Mouse (Mus musculus) stomach, embryonic 15.5 days (tissue): Measurements from ENCODE around the gene Gm20696. TPM values are rescaled to one million over a fixed set of nuclear protein-coding genes. Genes with fewer than 3 reads are reported as not detected.

Source experiments
- ATAC-seq: fragments of 200-750 bp; cut with Nextera tagmentation; 2 replicates; pipeline ENCODE4 v1.8.0; 2017; ENCODE audit warnings: low read depth, moderate number of reproducible peaks, moderate TSS enrichment; ENCODE audit not compliant: insufficient read depth, low FRiP score
- H3K27ac ChIP-seq: fragments of 300-500 bp; sonication (generic); 2 replicates; pipeline ENCODE4 v1.5.1; 2015; ENCODE audit warnings: mild to moderate bottlenecking, inconsistent platforms
- H3K27me3 ChIP-seq: fragments of 300-500 bp; sonication (generic); replicated peaks from 2 replicates; pipeline ENCODE4 v1.6.1; 2015; ENCODE audit warnings: inconsistent platforms
- H3K36me3 ChIP-seq: fragments of 300-500 bp; sonication (generic); 2 replicates; pipeline ENCODE4 v1.6.1; 2015; ENCODE audit warnings: inconsistent platforms
- H3K4me1 ChIP-seq: fragments of 300-500 bp; sonication (generic); 2 replicates; pipeline ENCODE4 v1.6.1; 2015; ENCODE audit warnings: inconsistent platforms
- H3K4me2 ChIP-seq: fragments of 300-500 bp; sonication (generic); 2 replicates; pipeline ENCODE4 v1.6.1; 2015; ENCODE audit warnings: mild to moderate bottlenecking, inconsistent platforms
- H3K4me3 ChIP-seq: fragments of 300-500 bp; sonication (generic); replicated peaks from 2 replicates; pipeline ENCODE4 v1.5.1; 2015; ENCODE audit warnings: inconsistent platforms
- H3K9ac ChIP-seq: fragments of 300-500 bp; sonication (generic); 2 replicates; pipeline ENCODE4 v1.6.1; 2015; ENCODE audit warnings: inconsistent platforms
- H3K9me3 ChIP-seq: fragments of 300-500 bp; sonication (generic); 2 replicates; pipeline ENCODE4 v1.6.1; 2016; ENCODE audit warnings: inconsistent platforms
- WGBS: fragments of 180-500 bp; shearing (Covaris S2); methylation state at CpG from one replicate; pipeline ENCODE4 v1.1.7; 2015; 5-methylcytosine and 5-hydroxymethylcytosine counted together
- polyA plus RNA-seq: library from polyadenylated mRNA; unstranded; fragments of >200 nt; fragmentation: Nextera tagmentation; extraction: Ambion mirVana; gene quantifications from 2 replicates; pipeline ENCODE4 v1.2.1, GENCODE M21; 2015

Gene Gm20696
- polyA plus RNA-seq, 1 experiment from 2014 or later: 4.6 TPM

DNA sequence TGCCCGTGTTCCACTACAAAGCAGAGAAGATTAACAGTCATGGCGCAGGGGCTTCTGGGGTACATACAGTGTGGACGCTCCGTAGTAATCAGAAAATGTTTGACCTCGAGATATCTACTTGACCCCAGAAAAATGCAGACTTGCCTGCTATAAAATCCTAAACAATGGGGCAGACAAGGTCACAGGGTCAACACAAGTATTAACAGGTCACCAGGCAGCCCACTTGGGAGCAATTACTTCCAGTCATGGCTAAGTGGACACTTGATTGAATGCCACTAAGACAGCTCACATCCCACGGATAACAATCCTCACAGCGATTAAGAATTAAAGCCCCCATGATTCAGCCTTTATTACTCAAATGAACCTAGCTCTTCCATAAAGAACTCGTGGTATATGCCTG is 199.5 kb downstream of the Gm20696 start:
- no peaks in the 10 kb centered on the region for H3K9me3 ChIP-seq
- no peaks in the 10 kb centered on the region for H3K36me3 ChIP-seq
- H3K9ac ChIP-seq: no peak overlapping the region
- no peak overlapping the region for H3K4me2 ChIP-seq
- WGBS: 39% methylated on average over 8 of the region's 8 CpGs
- H3K27ac ChIP-seq: no peak overlapping the region
- H3K27me3 ChIP-seq: no peaks in the 10 kb centered on the region
- ATAC-seq: no peak
- no peak overlapping the region for H3K4me3 ChIP-seq
- peaks cover 13% of the 10 kb centered on the region for H3K4me1 ChIP-seq

DNA sequence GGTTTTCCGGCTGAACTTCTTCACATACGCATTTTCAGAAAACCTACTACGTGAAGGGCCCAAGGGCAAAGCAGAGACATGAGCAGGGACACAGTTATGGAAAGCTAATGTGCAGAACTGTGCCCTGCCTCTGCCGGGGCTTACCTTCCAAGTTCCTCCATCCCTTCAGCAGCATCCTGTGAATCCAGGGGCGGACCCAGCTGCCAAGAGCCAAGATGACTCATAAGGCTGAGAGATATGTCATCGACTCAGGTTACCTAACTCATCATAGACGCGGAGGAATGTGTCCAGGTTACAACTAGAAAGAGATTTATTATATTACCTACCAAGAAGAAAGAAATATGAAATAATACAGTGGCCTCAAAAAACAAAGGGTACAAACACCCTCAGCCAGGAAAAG is 200.2 kb downstream of the Gm20696 start:
- Histone ChIP-seq H3K9me3 (no peaks in the 10 kb centered on the region), H3K27me3 (no peaks in the 10 kb centered on the region), H3K9ac (no peak overlapping the region), H3K27ac (no peak overlapping the region), H3K4me2 (no peak overlapping the region), H3K36me3 (no peaks in the 10 kb centered on the region), H3K4me1 (peaks cover 13% of the 10 kb centered on the region; the same call in 1 of the 2 replicates), H3K4me3 (no peak overlapping the region)
- no peak for ATAC-seq
- WGBS: 59% methylated on average over 8 of the region's 8 CpGs

DNA sequence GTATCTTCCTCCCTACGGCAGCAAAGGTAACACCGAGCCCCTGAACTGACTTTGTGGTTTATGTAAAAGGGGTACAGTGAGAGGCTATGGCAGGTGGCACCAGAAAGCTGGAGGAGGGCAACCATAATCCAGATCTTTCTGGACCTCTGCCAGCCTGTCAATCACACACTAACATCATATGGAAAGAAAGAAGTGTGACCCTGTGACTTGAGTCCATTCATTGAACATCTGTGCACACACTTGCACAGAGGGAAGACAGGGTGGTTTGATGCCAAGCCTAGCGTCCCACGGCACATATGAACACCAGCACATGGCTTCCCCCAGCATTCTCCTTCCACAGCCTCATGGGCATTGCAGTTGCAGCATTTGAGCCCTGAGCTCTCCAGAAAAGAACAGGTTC is 202.1 kb downstream of the Gm20696 start:
- peaks cover under 1% of the 10 kb centered on the region; the same call in 1 of the 2 replicates for H3K4me1 ChIP-seq
- WGBS: 91% methylated on average over 4 of the region's 4 CpGs
- no peak overlapping the region for H3K9ac ChIP-seq
- H3K27me3 ChIP-seq: no peaks in the 10 kb centered on the region
- no peak overlapping the region for H3K27ac ChIP-seq
- ATAC-seq: no peak
- H3K4me2 ChIP-seq: no peak overlapping the region
- no peaks in the 10 kb centered on the region for H3K36me3 ChIP-seq
- H3K4me3 ChIP-seq: no peak overlapping the region
- H3K9me3 ChIP-seq: no peaks in the 10 kb centered on the region

DNA sequence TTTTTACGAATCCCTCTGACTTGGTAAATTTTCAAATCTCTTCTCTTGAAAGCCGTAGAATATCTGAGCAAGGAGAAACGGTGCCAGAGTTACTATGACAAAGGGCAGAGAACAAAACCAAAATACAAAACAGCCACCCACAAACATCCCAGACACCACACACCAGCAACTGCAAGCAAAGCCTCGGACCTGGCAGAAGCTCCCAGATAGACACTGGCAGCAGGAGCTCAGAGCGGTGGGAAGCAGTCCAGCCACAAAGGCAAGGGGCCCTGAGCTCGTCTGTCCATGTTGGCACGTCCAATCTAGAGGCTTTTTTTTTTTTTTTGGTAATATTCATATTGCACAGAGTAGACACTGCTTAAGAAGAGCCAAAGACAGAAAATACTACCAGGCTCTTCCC is 202.7 kb downstream of the Gm20696 start:
- H3K9ac ChIP-seq: no peak overlapping the region
- no peak overlapping the region for H3K27ac ChIP-seq
- ATAC-seq: no peak
- no peaks in the 10 kb centered on the region for H3K36me3 ChIP-seq
- WGBS: 87% methylated on average over 7 of the region's 7 CpGs
- H3K4me1 ChIP-seq: no peaks in the 10 kb centered on the region; the same call in 1 of the 2 replicates
- no peak overlapping the region for H3K4me2 ChIP-seq
- H3K9me3 ChIP-seq: no peaks in the 10 kb centered on the region
- no peaks in the 10 kb centered on the region for H3K27me3 ChIP-seq
- H3K4me3 ChIP-seq: no peak overlapping the region

DNA sequence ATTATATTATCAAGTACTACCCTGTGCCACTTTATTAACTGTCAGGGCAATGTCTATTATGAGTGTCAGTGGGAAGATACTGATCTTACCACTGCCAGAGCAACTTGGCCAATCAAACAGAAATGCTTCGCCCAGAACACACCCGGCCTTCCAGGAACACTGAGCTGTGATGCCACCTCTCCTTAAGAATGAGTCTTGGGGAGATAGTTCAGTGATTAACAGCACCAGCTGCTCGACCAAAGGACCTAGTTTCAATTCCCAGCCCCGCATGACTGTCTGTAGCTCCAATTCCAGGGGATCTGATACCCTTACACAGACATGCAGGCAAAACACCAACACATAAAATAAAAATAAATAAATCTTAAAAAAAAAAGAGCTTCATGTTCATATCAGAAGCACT is 207.8 kb downstream of the Gm20696 start:
- 86% methylated on average over 4 of the region's 4 CpGs for WGBS
- Histone ChIP-seq H3K9me3 (no peaks in the 10 kb centered on the region), H3K36me3 (no peaks in the 10 kb centered on the region), H3K4me1 (no peaks in the 10 kb centered on the region), H3K27me3 (no peaks in the 10 kb centered on the region), H3K4me3 (no peak overlapping the region), H3K27ac (no peak overlapping the region), H3K9ac (no peak overlapping the region), H3K4me2 (no peak overlapping the region)
- no peak for ATAC-seq

DNA sequence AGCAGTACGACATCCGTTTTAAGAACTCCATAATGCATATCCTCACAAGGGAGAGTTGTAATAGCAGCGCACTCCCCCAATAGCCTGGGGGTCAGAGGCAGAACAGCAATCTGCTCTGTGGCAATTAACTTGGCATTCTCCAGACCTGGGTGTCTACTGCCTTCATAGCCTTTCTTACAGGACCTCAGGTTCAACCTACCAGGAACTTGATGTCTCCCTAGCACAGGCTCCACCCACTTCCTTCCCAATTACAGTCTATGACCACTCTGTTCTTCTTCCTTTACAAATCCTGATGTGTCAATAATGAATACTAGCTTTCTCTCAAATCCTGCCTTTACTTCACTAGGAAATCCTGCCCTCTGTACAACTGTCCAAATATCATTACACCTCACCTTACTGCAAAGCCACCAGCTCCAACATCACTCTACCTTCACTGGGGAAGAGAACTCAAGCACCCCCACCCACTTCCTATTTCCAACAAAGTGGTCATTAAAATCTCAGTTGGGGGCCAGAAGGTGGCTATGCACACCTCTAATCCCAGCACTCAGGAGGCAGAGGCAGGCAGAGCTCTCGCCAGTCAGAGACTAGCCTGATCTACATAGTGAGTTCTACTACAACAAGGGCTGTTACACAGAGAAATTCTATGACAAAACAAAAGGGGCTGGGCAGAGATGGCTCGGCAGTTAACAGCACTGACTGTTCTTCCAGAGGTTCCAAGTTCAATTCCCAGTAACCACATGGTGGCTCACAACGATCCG is 212.7 kb downstream of the Gm20696 start:
- WGBS: 89% methylated on average over 7 of the region's 7 CpGs
- H3K27ac ChIP-seq: no peak overlapping the region
- H3K9ac ChIP-seq: no peak overlapping the region
- H3K9me3 ChIP-seq: no peaks in the 10 kb centered on the region
- no peaks in the 10 kb centered on the region for H3K36me3 ChIP-seq
- H3K4me3 ChIP-seq: no peak overlapping the region
- no peak for ATAC-seq
- peaks cover 19% of the 10 kb centered on the region for H3K4me1 ChIP-seq
- no peak overlapping the region for H3K4me2 ChIP-seq
- H3K27me3 ChIP-seq: no peaks in the 10 kb centered on the region

DNA sequence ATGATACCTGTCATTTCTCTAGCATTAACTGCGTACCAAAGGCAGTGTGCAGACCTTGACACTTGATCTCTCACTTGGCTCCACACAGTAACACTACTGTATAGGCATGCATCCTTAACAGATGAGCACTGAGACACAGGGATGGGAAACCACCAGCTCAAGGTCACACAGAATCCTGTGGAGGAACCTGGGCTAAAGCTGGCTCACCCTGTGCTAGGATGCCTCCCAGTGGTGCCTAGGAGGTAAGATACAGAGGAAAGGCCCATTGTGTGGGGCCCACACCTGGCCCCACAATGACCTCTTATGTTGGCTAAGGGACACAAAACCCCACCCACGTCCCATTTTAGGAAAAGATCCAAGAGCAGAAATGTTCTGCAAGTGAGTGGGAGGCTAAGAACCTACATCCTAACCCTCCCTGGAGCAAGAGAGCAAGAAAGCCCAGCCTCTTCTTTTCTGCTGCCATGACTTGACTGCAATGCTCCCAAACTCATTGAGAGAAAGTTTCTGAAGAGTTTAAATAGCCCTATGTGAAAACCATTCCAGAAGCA is 213.9 kb downstream of the Gm20696 start:
- Histone ChIP-seq H3K9ac (no peak overlapping the region), H3K4me2 (no peak overlapping the region), H3K36me3 (no peaks in the 10 kb centered on the region), H3K9me3 (no peaks in the 10 kb centered on the region), H3K4me1 (peaks cover 19% of the 10 kb centered on the region), H3K27ac (no peak overlapping the region), H3K27me3 (no peaks in the 10 kb centered on the region), H3K4me3 (no peak overlapping the region)
- 46% methylated on average over 2 of the region's 2 CpGs for WGBS
- ATAC-seq: no peak; the same call in 1 of the 2 replicates

DNA sequence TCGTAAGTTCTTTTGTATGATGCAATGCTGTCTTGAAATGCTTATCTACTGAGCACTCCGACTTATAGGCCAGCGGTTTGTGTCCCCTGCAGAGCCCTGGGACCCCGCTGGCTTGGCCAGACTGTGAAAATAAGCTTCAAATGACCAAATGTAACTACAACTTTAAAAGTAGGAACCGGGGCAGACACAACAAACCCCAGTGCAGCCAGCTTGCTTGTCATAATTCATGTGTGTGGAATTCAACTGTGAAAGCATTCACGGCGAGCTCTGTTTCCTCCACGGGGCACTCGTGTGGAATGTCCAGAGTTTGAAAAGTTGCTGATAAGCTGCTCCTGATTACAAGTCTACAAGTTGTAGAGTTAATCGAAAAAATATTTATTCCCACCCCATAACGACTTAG is 215.1 kb downstream of the Gm20696 start:
- Histone ChIP-seq H3K36me3 (no peaks in the 10 kb centered on the region), H3K27ac (no peak overlapping the region), H3K4me3 (no peak overlapping the region), H3K9me3 (no peaks in the 10 kb centered on the region), H3K4me1 (peaks cover 19% of the 10 kb centered on the region), H3K27me3 (no peaks in the 10 kb centered on the region), H3K4me2 (no peak overlapping the region), H3K9ac (no peak overlapping the region)
- WGBS: 23% methylated on average over 11 of the region's 11 CpGs
- no peak for ATAC-seq

DNA sequence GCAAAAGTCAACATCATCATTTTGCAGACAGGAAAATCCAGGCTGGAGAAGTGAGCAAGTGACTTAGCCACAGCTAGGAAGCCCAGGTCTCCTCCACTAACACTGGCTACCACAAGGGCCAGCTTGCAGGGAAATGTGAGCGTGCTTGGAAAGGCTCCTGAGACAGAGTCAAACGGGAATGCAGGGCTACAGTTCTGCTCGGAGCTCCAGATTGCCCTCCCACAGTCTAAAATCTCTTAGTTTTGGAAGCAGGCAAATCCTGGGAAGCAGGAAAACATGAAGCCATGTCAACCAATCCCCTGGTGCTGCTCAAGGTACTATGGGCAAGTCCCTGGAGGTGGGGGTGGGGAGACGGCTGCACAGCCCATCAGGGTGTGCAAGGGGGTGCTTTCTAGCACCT is 219.2 kb downstream of the Gm20696 start:
- H3K9ac ChIP-seq: no peak overlapping the region
- no peak overlapping the region for H3K4me3 ChIP-seq
- H3K27ac ChIP-seq: no peak overlapping the region
- no peaks in the 10 kb centered on the region for H3K27me3 ChIP-seq
- no peaks in the 10 kb centered on the region for H3K9me3 ChIP-seq
- no peak overlapping the region for H3K4me2 ChIP-seq
- no peak for ATAC-seq
- peaks cover 7% of the 10 kb centered on the region for H3K4me1 ChIP-seq
- 80% methylated on average over 4 of the region's 4 CpGs for WGBS
- H3K36me3 ChIP-seq: no peaks in the 10 kb centered on the region

DNA sequence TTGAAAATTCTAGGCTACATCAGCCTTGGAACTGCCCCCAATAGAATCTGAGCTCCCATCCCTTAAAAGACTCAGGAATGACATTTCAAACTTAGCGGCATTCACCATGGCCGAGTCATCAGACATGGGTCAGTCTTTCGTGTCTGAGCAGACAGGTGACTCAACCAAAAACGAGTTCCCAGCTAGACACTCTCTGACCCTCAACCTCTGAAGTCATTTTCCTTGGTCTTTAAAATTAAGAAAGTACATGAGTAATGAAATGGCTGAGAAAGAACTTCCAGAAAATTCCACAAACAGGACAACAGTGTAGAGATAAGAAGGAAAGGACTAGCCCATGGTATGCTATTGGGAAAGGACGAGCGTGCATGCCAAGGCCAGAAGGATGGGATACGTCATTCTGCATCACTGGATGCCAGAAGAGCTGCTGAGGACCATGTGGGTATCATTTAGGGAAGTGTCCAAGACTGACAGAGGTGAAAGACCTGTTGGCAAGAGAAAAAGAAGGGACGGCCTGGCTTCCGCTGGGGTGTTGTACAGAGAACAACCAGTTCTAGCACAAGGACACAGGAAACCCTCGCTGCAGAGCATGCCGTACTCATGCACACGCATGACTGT is 219.7 kb downstream of the Gm20696 start:
- no peaks in the 10 kb centered on the region for H3K36me3 ChIP-seq
- 87% methylated on average over 12 of the region's 12 CpGs for WGBS
- no peak overlapping the region for H3K4me3 ChIP-seq
- H3K4me2 ChIP-seq: no peak overlapping the region
- no peak overlapping the region for H3K27ac ChIP-seq
- ATAC-seq: no peak
- H3K9ac ChIP-seq: no peak overlapping the region
- no peaks in the 10 kb centered on the region for H3K27me3 ChIP-seq
- no peaks in the 10 kb centered on the region for H3K9me3 ChIP-seq
- peaks cover 3% of the 10 kb centered on the region for H3K4me1 ChIP-seq

DNA sequence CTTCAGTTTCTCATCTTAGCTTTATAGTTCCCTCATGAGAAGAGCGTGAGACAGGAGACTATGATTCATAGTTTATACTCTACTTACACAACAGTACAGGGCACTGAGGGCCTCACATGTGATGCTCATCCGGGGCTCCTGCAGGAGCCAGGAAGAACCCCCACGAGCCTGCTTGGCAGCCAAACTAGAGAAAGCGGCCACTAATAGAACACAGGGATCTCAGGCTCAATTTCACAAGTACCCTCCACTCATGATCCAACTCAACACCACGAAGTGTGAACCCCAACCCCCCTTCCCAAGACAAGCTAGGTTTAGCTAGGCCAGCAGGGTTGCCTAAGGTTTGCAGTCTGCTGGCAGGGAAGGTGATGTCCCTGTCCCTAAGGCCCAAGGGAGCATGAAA is 223.1 kb downstream of the Gm20696 start:
- H3K4me3 ChIP-seq: no peak overlapping the region
- no peak overlapping the region for H3K9ac ChIP-seq
- no peaks in the 10 kb centered on the region for H3K27me3 ChIP-seq
- WGBS: 71% methylated on average over 5 of the region's 5 CpGs
- no peaks in the 10 kb centered on the region for H3K36me3 ChIP-seq
- no peak overlapping the region for H3K4me2 ChIP-seq
- no peak overlapping the region for H3K27ac ChIP-seq
- no peak for ATAC-seq
- peaks cover 12% of the 10 kb centered on the region for H3K4me1 ChIP-seq
- no peaks in the 10 kb centered on the region for H3K9me3 ChIP-seq

DNA sequence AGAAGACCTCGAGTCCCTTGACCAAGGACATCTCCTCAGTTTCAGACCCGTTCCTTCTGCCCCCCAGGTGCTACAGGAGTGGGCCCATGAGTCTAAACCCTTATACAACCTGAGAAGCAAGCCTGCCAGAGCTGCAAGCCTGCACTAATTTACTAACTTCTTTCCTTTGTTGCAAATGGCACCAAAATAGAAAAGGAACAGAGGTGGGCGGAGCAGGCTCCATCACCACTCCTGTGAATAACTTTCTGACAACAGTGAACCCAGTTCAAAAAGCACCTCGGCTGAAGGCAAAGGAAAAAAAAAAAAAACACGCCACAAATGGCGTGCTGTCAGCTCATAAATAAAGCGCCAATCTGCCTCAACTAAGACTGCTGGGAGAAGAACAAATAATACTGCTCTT is 225.5 kb downstream of the Gm20696 start:
- H3K27ac ChIP-seq: no peak overlapping the region
- peaks cover 12% of the 10 kb centered on the region for H3K4me1 ChIP-seq
- H3K4me3 ChIP-seq: no peak overlapping the region
- H3K9ac ChIP-seq: no peak overlapping the region
- no peaks in the 10 kb centered on the region for H3K36me3 ChIP-seq
- 68% methylated on average over 7 of the region's 7 CpGs for WGBS
- H3K27me3 ChIP-seq: no peaks in the 10 kb centered on the region
- ATAC-seq: no peak
- no peak overlapping the region for H3K4me2 ChIP-seq
- H3K9me3 ChIP-seq: no peaks in the 10 kb centered on the region
